In the genomic region with DNA sequence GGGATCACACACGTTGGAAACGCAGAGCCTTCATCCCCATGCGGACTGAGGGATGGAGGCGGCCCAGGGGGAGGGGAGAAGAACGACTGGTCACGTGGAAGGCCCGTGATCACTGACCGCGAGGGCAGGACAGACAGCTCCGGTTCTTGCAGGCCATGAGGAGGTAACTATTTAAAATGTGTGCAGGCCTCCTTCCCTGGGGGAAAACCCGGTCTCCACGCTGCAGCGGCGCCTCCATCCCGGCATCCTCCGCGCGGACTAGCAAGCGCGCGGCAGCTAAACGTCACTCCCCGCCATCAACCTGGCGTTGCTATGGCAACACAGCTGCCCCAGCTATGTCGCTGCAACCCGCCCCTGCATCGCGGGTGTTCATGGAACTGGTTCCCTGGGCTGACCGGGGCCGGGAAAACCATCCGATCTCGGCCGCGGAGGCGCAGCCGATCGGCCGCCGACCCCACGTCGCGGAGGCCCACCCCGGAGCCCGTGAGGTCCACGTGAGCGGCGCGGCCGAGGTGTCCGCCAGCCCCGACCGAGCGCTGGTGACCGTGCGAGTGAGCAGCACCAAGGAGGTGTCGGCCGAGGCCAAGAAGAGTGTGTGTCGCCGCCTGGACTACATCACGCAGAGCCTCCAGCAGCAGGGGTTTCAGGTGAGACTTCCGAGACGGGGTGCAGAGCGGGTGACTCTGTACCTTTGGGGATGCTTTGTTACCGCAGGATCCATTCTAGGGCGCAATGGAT, we compare ENCODE assay signal across 8 mouse cellular contexts. TPM values are rescaled to one million over a fixed set of nuclear protein-coding genes. Genes with fewer than 3 reads are reported as not detected.
DNase-seq lines count a peak whose midpoint lies in the region; ATAC-seq and TF ChIP-seq lines count a peak whose summit lies in the region.

No protein-coding gene starts in this region.

- peaks cover 5% of the 10 kb centered on the region; the same call in 1 of the 2 replicates for H3K4me1 ChIP-seq in cortical plate, adult 2 months (ENCODE audit: control insufficient read depth, insufficient read depth, low read length)

- TF ChIP-seq CTCF in cortical plate, adult 2 months (IDR thresholded peaks at IDR 0.05; ENCODE audit: extremely low read depth, insufficient read depth, low read length): no peak

- peak overlapping the region; percentile 60 for H3K4me3 ChIP-seq in cortical plate, adult 2 months (ENCODE audit: insufficient read depth, low read length)

- ATAC-seq in megakaryocyte, adult 5-6 weeks (ENCODE audit: poor library complexity, severe bottlenecking): peak; percentile 96

- TF ChIP-seq POLR2A in cortical plate, adult 2 months (IDR thresholded peaks at IDR 0.05; ENCODE audit: extremely low read depth, insufficient read depth, low read length): peak; percentile 56

- peak; percentile 85 for DNase-seq in adipocyte (ENCODE audit: low spot score)
- DNase-seq in gastrocnemius, adult 8-10 months (ENCODE audit: low spot score in 2 of 2): peak; percentile 58 to 78
- peak; percentile 67 for DNase-seq in hindlimb bud, embryonic 11.5 days (ENCODE audit: extremely low spot score, low read depth, low spot score)
- peak; percentile 82 to 91 for DNase-seq in left cerebral cortex, adult 8-10 months (ENCODE audit: low spot score in 2 of 2)
- DNase-seq in right cerebral cortex, adult 18-20 months: peak; percentile 95
- peak; percentile 63 for DNase-seq in urinary bladder, adult 2 months (ENCODE audit: low spot score)

- peak overlapping the region; percentile 83 for H3K27ac ChIP-seq in cortical plate, adult 2 months (ENCODE audit: insufficient read depth, low read length)

RNA-seq across cellular contexts. Expression of a gene that starts 0.5 kb away (rescaled TPM):
- 22.6 and 24.2 TPM in 2 replicates for polyA plus RNA-seq in cortical plate, adult 2 months (2012; rRNA removed)
- total RNA-seq in gastrocnemius, adult 8-10 months (2022): 1 to 10 TPM; 1.3 to 3.8 (median 2.8) TPM
- total RNA-seq in left cerebral cortex, adult 8-10 months (2022): 10 to 100 TPM; 15.0 to 17.6 (median 16.6) TPM
- total RNA-seq in megakaryocyte, adult 5-6 weeks (2015): not detected in 2 replicates
- total RNA-seq in megakaryocyte, adult 5-6 weeks (2017): 0.18 TPM in 1 of 2 replicates, not detected in the other
- polyA plus RNA-seq in urinary bladder, adult 2 months (2012; rRNA removed): 10.8 and 11.3 TPM in 2 replicates

Comparison
In these comparisons a context has a peak if more than half of its experiments do, and no peak if none do; other contexts are left out.
1. Peak in every context shown above with its lines: DNase-seq, ATAC-seq, H3K4me3 ChIP-seq and H3K27ac ChIP-seq.